Mouse (Mus musculus): ENCODE data around the gene Dusp5.
"Not testable (repeated sequence)": the region's sequence is repeated elsewhere in the genome, so short reads cannot be mapped to it uniquely, and the experiment has no call there.

Dusp5 gene

GRCm38 (mm10) chr19:53576061-53576460 lies 47.2 kb downstream of the Dusp5 start:
- DNase-seq (ENCODE audit: low spot score): no peak

- no peak for DNase-seq (ENCODE audit: low spot score)
These were observed 48.3 kb downstream of the Dusp5 start for GRCm38 (mm10) chr19:53577025-53577800.

- DNase-seq (ENCODE audit: low spot score): peak; percentile 78
These were observed 49.8 kb downstream of the Dusp5 start for GRCm38 (mm10) chr19:53578597-53579252.

GRCm38 (mm10) chr19:53580271-53580670 lies 51.4 kb downstream of the Dusp5 start:
- DNase-seq (ENCODE audit: low spot score): not testable (repeated sequence)

- DNase-seq (ENCODE audit: low spot score): not testable (repeated sequence)
These were observed 58.8 kb downstream of the Dusp5 start for GRCm38 (mm10) chr19:53587686-53588085.

- DNase-seq (ENCODE audit: low spot score): not testable (repeated sequence)
These were observed 60.1 kb downstream of the Dusp5 start, which contains the start of gene Nutf2-ps1 for GRCm38 (mm10) chr19:53588968-53589367. Nutf2-ps1 (minus strand) TSS chr19:53589068.
